Mouse (Mus musculus) forebrain, postnatal 0 days (tissue): Measurements from ENCODE around the gene Fam168a. TPM values are rescaled to one million over a fixed set of nuclear protein-coding genes. Genes with fewer than 3 reads are reported as not detected.

Source experiments
- ATAC-seq: fragments of 200-750 bp; cut with Nextera tagmentation; 2 replicates; pipeline ENCODE4 v1.8.0; 2017; ENCODE audit warnings: mild to moderate bottlenecking, moderate library complexity
- DNase-seq: peaks from one replicate; pipeline ENCODE4 v3.0.0-alpha.2; 2015
- H3K27ac ChIP-seq: fragments of 300-500 bp; sonication (generic); 2 replicates; pipeline ENCODE4 v1.5.1; 2014; ENCODE audit warnings: low read depth, mild to moderate bottlenecking, antibody characterized with exemption, low read length, moderate library complexity, mixed read lengths
- H3K27me3 ChIP-seq: fragments of 300-500 bp; sonication (generic); 2 replicates; pipeline ENCODE4 v1.6.1; 2014; ENCODE audit warnings: mild to moderate bottlenecking, low read length, mixed read lengths; ENCODE audit not compliant: insufficient read depth
- H3K36me3 ChIP-seq: fragments of 300-500 bp; sonication (generic); 2 replicates; pipeline ENCODE4 v1.6.1; 2014; ENCODE audit warnings: mild to moderate bottlenecking, moderate library complexity; ENCODE audit not compliant: insufficient read depth
- H3K4me1 ChIP-seq: fragments of 300-500 bp; sonication (generic); 2 replicates; pipeline ENCODE4 v1.6.1; 2014; ENCODE audit warnings: antibody characterized with exemption; ENCODE audit not compliant: insufficient read depth
- H3K4me2 ChIP-seq: fragments of 300-500 bp; sonication (generic); 2 replicates; pipeline ENCODE4 v1.6.1; 2014; ENCODE audit warnings: low read depth, mild to moderate bottlenecking, moderate library complexity
- H3K4me3 ChIP-seq: fragments of 300-500 bp; sonication (generic); 2 replicates; pipeline ENCODE4 v1.5.1; 2014; ENCODE audit warnings: low read depth, low read length, mixed read lengths
- H3K9ac ChIP-seq: fragments of 300-500 bp; sonication (generic); 2 replicates; pipeline ENCODE4 v1.6.1; 2014; ENCODE audit warnings: mild to moderate bottlenecking
- H3K9me3 ChIP-seq: fragments of 300-500 bp; sonication (generic); 2 replicates; pipeline ENCODE4 v1.6.1; 2016; ENCODE audit warnings: low read length
- CTCF ChIP-seq: sonication (generic); IDR thresholded peaks from 2 replicates; pipeline ENCODE4 v1.5.1; 2016; ENCODE audit warnings: antibody characterized with exemption, control low read depth, low read depth
- WGBS: fragments of 180-500 bp; shearing (Covaris S2); extraction: QIAGEN DNeasy Blood & Tissue Kit; methylation state at CpG from one replicate; pipeline ENCODE4 v1.1.7; 2014; 5-methylcytosine and 5-hydroxymethylcytosine counted together
- polyA plus RNA-seq: library from polyadenylated mRNA; unstranded; fragments of >200 nt; fragmentation: Nextera tagmentation; extraction: Ambion mirVana; gene quantifications from 2 replicates; pipeline ENCODE4 v1.2.1, GENCODE M21; 2015
- total RNA-seq: library from RNA; depleted of rRNA; stranded (reverse); fragments of >200 nt; gene quantifications from 2 replicates; pipeline ENCODE4 v1.2.3, GENCODE M21; 2014

Fam168a gene
- total and polyA plus RNA-seq, 2 experiments from 2014 or later: 91.7 to 116 TPM

- H3K27me3 ChIP-seq: no peaks in the 10 kb centered on the region
- peaks cover 39% of the 10 kb centered on the region for H3K36me3 ChIP-seq
- no peak for ATAC-seq
- no peak overlapping the region for H3K4me2 ChIP-seq
- 67% methylated on average over 1 of the region's 1 CpGs for WGBS
- no peak for DNase-seq
- no peaks in the 10 kb centered on the region for H3K9me3 ChIP-seq
- H3K4me3 ChIP-seq: no peak overlapping the region
- H3K4me1 ChIP-seq: no peaks in the 10 kb centered on the region
- no peak overlapping the region for H3K9ac ChIP-seq
- no peak overlapping the region for H3K27ac ChIP-seq
- TF ChIP-seq CTCF: no peak
These were observed 131.3 kb downstream of the Fam168a start for GRCm38 (mm10) chr7:100837701-100838100.

- Histone ChIP-seq H3K9me3 (no peaks in the 10 kb centered on the region), H3K9ac (no peak overlapping the region), H3K4me2 (no peak overlapping the region), H3K4me3 (no peak overlapping the region), H3K4me1 (no peaks in the 10 kb centered on the region), H3K27ac (no peak overlapping the region), H3K36me3 (peaks cover 26% of the 10 kb centered on the region), H3K27me3 (no peaks in the 10 kb centered on the region)
- DNase-seq: no peak
- 62% methylated on average over 6 of the region's 6 CpGs for WGBS
- TF ChIP-seq CTCF: no peak
- no peak for ATAC-seq
These were observed 133.4 kb downstream of the Fam168a start for GRCm38 (mm10) chr7:100839632-100840402.

- no peak overlapping the region for H3K27ac ChIP-seq
- H3K4me1 ChIP-seq: no peaks in the 10 kb centered on the region
- H3K36me3 ChIP-seq: peaks cover 15% of the 10 kb centered on the region
- no peak overlapping the region for H3K4me2 ChIP-seq
- no peak for TF ChIP-seq CTCF
- WGBS: 100% methylated on average over 1 of the region's 1 CpGs
- no peaks in the 10 kb centered on the region for H3K9me3 ChIP-seq
- ATAC-seq (no peak), DNase-seq (no peak)
- H3K9ac ChIP-seq: no peak overlapping the region
- H3K27me3 ChIP-seq: no peaks in the 10 kb centered on the region
- H3K4me3 ChIP-seq: no peak overlapping the region
These were observed 134.5 kb downstream of the Fam168a start for GRCm38 (mm10) chr7:100840906-100841305.

- Histone ChIP-seq H3K4me2 (no peak overlapping the region), H3K9me3 (no peaks in the 10 kb centered on the region), H3K27me3 (no peaks in the 10 kb centered on the region), H3K36me3 (peaks cover 8% of the 10 kb centered on the region), H3K27ac (no peak overlapping the region), H3K4me3 (no peak overlapping the region), H3K9ac (no peak overlapping the region), H3K4me1 (no peaks in the 10 kb centered on the region)
- 93% methylated on average over 6 of the region's 6 CpGs for WGBS
- no peak for DNase-seq
- TF ChIP-seq CTCF: no peak
- ATAC-seq: no peak
These were observed 135.2 kb downstream of the Fam168a start for GRCm38 (mm10) chr7:100841608-100842007.

GRCm38 (mm10) chr7:100842175-100842574, 135.7 kb downstream of the Fam168a start:
- 84% methylated on average over 5 of the region's 5 CpGs for WGBS
- Histone ChIP-seq H3K9ac (no peak overlapping the region), H3K27me3 (no peaks in the 10 kb centered on the region), H3K4me1 (no peaks in the 10 kb centered on the region), H3K9me3 (no peaks in the 10 kb centered on the region), H3K36me3 (peaks cover 3% of the 10 kb centered on the region; the same call in 1 of the 2 replicates), H3K4me3 (no peak overlapping the region), H3K4me2 (no peak overlapping the region), H3K27ac (no peak overlapping the region)
- DNase-seq: no peak
- no peak for TF ChIP-seq CTCF
- ATAC-seq: no peak

GRCm38 (mm10) chr7:100843866-100844265, 137.4 kb downstream of the Fam168a start:
- TF ChIP-seq CTCF: no peak
- Histone ChIP-seq H3K9me3 (no peaks in the 10 kb centered on the region), H3K4me1 (no peaks in the 10 kb centered on the region), H3K4me3 (no peak overlapping the region), H3K4me2 (no peak overlapping the region), H3K9ac (no peak overlapping the region), H3K27me3 (no peaks in the 10 kb centered on the region), H3K36me3 (0 out of 2 replicates have a peak, but pooled peaks cover 3% of the 10 kb centered on the region), H3K27ac (no peak overlapping the region)
- DNase-seq (no peak), ATAC-seq (no peak)
- WGBS: 93% methylated on average over 2 of the region's 2 CpGs

- H3K9me3 ChIP-seq: no peaks in the 10 kb centered on the region
These were observed 138.1 kb downstream of the Fam168a start for GRCm38 (mm10) chr7:100844385-100845025.

More at GRCm38 (mm10) chr7:100844385-100845025, 138.1 kb downstream of the Fam168a start:
- Histone ChIP-seq H3K9ac (no peak overlapping the region), H3K4me2 (no peak overlapping the region), H3K27ac (no peak overlapping the region), H3K4me1 (no peaks in the 10 kb centered on the region), H3K36me3 (0 out of 2 replicates have a peak, but pooled peaks cover 3% of the 10 kb centered on the region), H3K4me3 (no peak overlapping the region), H3K27me3 (no peaks in the 10 kb centered on the region)
- TF ChIP-seq CTCF: no peak
- DNase-seq (no peak), ATAC-seq (no peak)
- WGBS: 51% methylated on average over 2 of the region's 2 CpGs
